Mouse (Mus musculus) adrenal gland, postnatal 25 days (tissue): Measurements from ENCODE around the gene Spag7. TPM values are rescaled to one million over a fixed set of nuclear protein-coding genes. Genes with fewer than 3 reads are reported as not detected.

ENCODE experiments used
- DNase-seq: peaks from one replicate; pipeline ENCODE4 v3.0.0; 2021; ENCODE audit warnings: mixed read lengths
- microRNA-seq, 2 experiments: library from miRNA; unstranded; fragments of <30 nt; microRNA quantifications; one replicate each; pipeline ENCODE4 v1.2.0; 2021
- total RNA-seq: library from RNA; stranded (reverse); gene quantifications from 2 replicates; pipeline ENCODE4 v1.2.3, GENCODE M21; 2021

The Spag7 gene
- total RNA-seq, 1 experiment from 2014 or later, result 88.3 TPM

GRCm38 (mm10) chr11:70641241-70641640 lies 28.0 kb downstream of the Spag7 start:
- no peak for DNase-seq

GRCm38 (mm10) chr11:70639976-70640375 lies 29.2 kb downstream of the Spag7 start:
- no peak for DNase-seq

- no peak for DNase-seq
Measured at GRCm38 (mm10) chr11:70638714-70639278, 30.4 kb downstream of the Spag7 start, which contains the start of gene Gp1ba. Gene Gp1ba, plus strand, starts transcription at chr11:70639122.

- no peak for DNase-seq
Measured at GRCm38 (mm10) chr11:70638293-70638692, 30.9 kb downstream of the Spag7 start.

GRCm38 (mm10) chr11:70637764-70638163 lies 31.5 kb downstream of the Spag7 start:
- DNase-seq, result no peak

- DNase-seq, result no peak
Measured at GRCm38 (mm10) chr11:70635601-70636000, 33.6 kb downstream of the Spag7 start.

GRCm38 (mm10) chr11:70630129-70630528 lies 39.1 kb downstream of the Spag7 start:
- no peak for DNase-seq

- no peak for DNase-seq
Measured at GRCm38 (mm10) chr11:70629557-70629956, 39.7 kb downstream of the Spag7 start.

GRCm38 (mm10) chr11:70628431-70628830 lies 40.8 kb downstream of the Spag7 start:
- no peak for DNase-seq

GRCm38 (mm10) chr11:70626877-70627276 lies 42.3 kb downstream of the Spag7 start:
- DNase-seq, result no peak

GRCm38 (mm10) chr11:70625473-70625872 lies 43.7 kb downstream of the Spag7 start:
- DNase-seq, result peak; percentile 49

GRCm38 (mm10) chr11:70623053-70623742 lies 46.0 kb downstream of the Spag7 start:
- no peak for DNase-seq

- no peak for DNase-seq
Measured at GRCm38 (mm10) chr11:70621972-70622814, 47.0 kb downstream of the Spag7 start.

GRCm38 (mm10) chr11:70619101-70619500 lies 50.1 kb downstream of the Spag7 start, which contains the start of gene Chrne:
Gene Chrne, minus strand, starts transcription at chr11:70619216.
- DNase-seq, result no peak

- no peak for DNase-seq
Measured at GRCm38 (mm10) chr11:70615516-70616093, 53.6 kb downstream of the Spag7 start, which contains the start of gene 4930544D05Rik. Gene 4930544D05Rik, plus strand, starts transcription at chr11:70615848.

GRCm38 (mm10) chr11:70615074-70615473 lies 54.1 kb downstream of the Spag7 start:
- DNase-seq, result peak; percentile 66

Small RNA genes lying within 50 kb of the gene (microRNA-seq; reads per million reads assigned to microRNA genes)
- 0.36 to 0.69 reads per million in 2 experiments for gene Mir6925

Other genes starting within 250 kb of the Spag7 start
- gene Arrb2, start 236.8 kb downstream of the Spag7 start, total RNA-seq, result 17.1 and 29.9 TPM in 2 replicates
- 23.0 and 25.4 TPM in 2 replicates for gene Med11, start 217.5 kb downstream of the Spag7 start, total RNA-seq
- 1.5 and 1.8 TPM in 2 replicates for gene Zmynd15, start 210.0 kb downstream of the Spag7 start, total RNA-seq
- gene Cxcl16, start 209.4 kb downstream of the Spag7 start, total RNA-seq, result 5.5 and 7.1 TPM in 2 replicates
- not detected in 2 replicates for gene Tm4sf5, start 164.2 kb downstream of the Spag7 start, total RNA-seq
- gene Vmo1, start 154.8 kb downstream of the Spag7 start, total RNA-seq, result not detected in 2 replicates
- gene Gltpd2, start 150.2 kb downstream of the Spag7 start, total RNA-seq, result 1.2 TPM in 1 of 2 replicates, not detected in the other
- 254 and 270 TPM in 2 replicates for gene Psmb6, start 144.0 kb downstream of the Spag7 start, total RNA-seq
- not detected in 2 replicates for gene Gm40193, start 136.5 kb downstream of the Spag7 start, total RNA-seq
- gene Pld2, start 129.4 kb downstream of the Spag7 start, total RNA-seq, result 8.7 and 14.5 TPM in 2 replicates
- 45.7 and 58.9 TPM in 2 replicates for gene Mink1, start 106.5 kb downstream of the Spag7 start, total RNA-seq
- not detected in 2 replicates for gene 4930544D05Rik, start 53.6 kb downstream of the Spag7 start, total RNA-seq
- gene Chrne, start 50.2 kb downstream of the Spag7 start, total RNA-seq, result not detected in 2 replicates
- not detected in 2 replicates for gene Gp1ba, start 30.3 kb downstream of the Spag7 start, total RNA-seq
- gene Rnf167, start 22.2 kb downstream of the Spag7 start, total RNA-seq, result 92.7 and 106 TPM in 2 replicates
- 122 and 146 TPM in 2 replicates for gene Slc25a11, start 21.9 kb downstream of the Spag7 start, total RNA-seq
- gene Pfn1, start 14.8 kb downstream of the Spag7 start, total RNA-seq, result 922 and 959 TPM in 2 replicates
- 17.9 and 28.3 TPM in 2 replicates for gene Eno3, start 12.2 kb downstream of the Spag7 start, total RNA-seq
- 50.2 and 51.3 TPM in 2 replicates for gene Camta2, start 18.7 kb upstream of the Spag7 start, total RNA-seq
- 9.1 and 12.2 TPM in 2 replicates for gene Inca1, start 30.7 kb upstream of the Spag7 start, total RNA-seq
- 173 and 182 TPM in 2 replicates for gene Kif1c, start 31.1 kb upstream of the Spag7 start, total RNA-seq
- 10.8 and 13.4 TPM in 2 replicates for gene Zfp3, start 94.8 kb upstream of the Spag7 start, total RNA-seq
- gene Scimp, start 143.2 kb upstream of the Spag7 start, total RNA-seq, result 0.79 and 0.90 TPM in 2 replicates
- 166 and 181 TPM in 2 replicates for gene Rabep1, start 175.4 kb upstream of the Spag7 start, total RNA-seq